Mouse (Mus musculus) gonadal fat pad, adult 2 months (tissue): ENCODE measurements at regions not wholly inside any gene's neighbourhood (a gene's known extent, or its start where the extent isn't known, plus 50 kb on each side); places are given as distances from the start of the nearest gene placed in this dataset.

ENCODE experiments used
- DNase-seq: peaks from one replicate; pipeline ENCODE4 v3.0.0-alpha.2; 2012; ENCODE audit warnings: low read depth

DNA sequence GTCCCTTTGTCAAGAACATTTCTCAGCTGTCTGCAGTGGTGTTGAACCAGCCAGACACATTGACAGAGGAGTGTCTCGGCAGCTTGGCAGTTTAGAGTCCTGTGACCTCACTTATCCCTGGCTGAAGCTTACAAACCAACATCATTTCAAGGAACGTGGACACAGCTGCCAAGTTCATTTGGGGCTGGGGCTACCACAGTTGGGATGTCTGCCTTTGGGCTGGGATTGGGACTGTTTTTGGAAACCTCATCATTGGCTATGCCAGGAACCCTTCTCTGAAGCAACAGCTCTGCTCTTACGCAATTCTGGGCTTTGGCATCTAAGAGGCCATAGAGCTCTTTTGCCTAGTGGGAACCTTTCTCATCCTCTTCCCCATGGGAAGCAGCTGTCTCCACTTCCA, 200.4 kb downstream of the Gm15262 start:
- DNase-seq: peak; percentile 31

- no peak for DNase-seq
Observed at GRCm38 (mm10) chrX:161511341-161511740, 205.5 kb upstream of the Rai2 start.

DNA sequence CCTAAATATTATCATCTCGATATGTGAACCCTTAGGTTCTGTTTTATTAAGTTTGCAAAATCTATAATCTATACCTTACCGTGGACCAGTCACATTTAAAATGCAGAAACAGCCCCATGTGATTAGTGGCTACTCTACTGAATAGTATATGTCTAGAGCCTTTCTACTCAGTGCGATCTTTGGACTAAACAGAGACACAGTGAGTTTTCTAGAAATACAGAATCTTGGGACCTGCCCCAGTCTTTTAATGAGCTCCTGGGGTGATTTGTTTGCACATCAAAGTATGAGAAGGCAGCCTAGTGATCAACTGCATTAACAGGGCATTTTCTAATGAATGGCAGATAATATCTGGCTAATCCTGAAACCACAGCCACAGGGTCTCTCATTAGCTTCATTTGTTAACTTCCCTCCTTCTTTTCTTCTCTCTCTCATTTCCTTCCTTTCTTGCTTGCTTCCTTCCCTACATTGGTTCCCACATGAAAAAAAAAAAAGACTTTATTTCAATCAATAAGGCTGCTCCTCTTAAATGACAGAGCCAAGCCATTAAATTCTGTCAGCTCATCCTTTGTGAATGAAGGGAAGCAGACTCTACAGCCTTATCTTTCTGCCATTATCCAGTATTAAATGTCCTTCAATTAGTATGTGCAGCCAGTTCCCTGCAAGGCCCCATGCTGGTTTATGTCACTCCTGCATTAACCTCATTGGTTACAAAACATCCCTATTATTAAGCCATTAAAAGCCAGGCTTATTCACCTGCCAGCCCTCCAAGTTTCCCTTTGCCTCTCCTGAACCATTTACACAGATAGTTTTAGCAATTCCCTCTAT, 193.2 kb upstream of the Rai2 start:
- no peak for DNase-seq

DNA sequence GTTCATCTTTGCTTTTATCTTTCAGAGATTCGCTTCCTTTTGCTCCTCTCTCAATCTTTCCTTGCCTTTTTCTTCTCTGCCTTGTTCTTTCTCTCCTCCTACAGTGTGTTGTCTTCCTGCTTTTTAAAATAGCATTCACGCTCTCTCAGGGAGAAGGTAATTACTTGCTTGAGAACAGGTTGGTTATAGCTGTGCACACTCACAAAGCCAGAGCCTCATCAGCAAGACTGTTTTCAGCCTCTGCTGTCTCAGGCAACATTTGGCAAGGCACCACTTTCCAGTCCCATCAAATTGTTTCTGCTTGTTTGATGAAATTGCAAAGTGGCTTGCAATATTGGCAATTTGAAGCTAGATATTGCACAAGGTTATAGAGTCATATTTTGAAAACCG, 192.6 kb upstream of the Rai2 start:
- DNase-seq: no peak

DNA sequence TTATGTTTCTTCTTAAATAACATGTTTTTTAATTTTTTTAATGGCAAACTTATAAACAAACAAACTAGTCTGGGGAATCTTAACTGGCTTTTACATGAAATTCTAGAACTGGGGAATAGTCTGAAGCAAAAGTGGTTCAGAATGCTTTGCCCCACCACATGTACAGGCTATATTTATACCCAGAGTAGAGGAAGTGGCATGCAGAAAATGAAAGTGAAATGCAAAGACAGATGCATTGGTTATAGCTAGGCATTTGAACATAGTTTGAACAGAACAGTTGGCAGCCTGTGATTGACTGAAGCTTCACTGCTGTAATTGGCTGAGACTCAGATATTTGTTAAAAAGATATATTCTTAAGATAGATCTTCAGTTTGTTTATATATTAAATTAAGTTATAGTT, 179.6 kb upstream of the Rai2 start:
- no peak for DNase-seq

- DNase-seq: no peak
Observed at GRCm38 (mm10) chrX:161556896-161557295, 160.0 kb upstream of the Rai2 start.

- DNase-seq: no peak
Observed at GRCm38 (mm10) chrX:161558511-161558910, 158.4 kb upstream of the Rai2 start.

GRCm38 (mm10) chrX:161566435-161566834, 150.4 kb upstream of the Rai2 start:
- DNase-seq: no peak

DNA sequence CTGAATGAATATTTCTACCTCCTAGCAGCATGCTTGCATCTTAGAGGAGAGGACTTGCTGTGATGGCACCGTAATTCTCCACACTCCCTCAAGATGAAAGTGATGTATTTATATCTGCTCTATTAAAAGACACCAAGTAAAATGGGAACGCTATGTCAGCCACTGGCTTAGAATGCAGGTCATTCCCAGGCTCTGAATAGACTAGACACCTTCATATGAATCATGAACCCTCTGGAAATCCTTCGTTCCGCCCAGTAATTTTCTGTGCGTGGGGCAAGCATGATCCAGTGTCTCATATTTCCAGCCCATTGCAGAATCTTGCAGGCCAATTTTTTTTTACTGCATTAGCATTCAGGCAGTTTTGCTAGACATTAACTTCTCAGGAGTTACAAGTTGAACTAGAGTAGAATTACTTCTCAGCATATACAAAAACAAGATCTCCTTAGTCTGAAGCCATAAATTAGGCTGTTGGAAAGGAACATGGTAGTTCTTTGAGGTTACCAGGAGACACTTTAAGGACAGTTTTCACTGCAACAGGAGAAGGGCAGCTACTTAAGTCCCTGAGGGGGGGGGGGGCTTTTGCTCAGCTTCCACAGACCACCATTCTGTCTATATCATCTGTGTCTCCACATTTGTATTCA, 134.7 kb upstream of the Rai2 start:
- DNase-seq: no peak

GRCm38 (mm10) chrX:161583872-161584271, 133.0 kb upstream of the Rai2 start:
- DNase-seq: no peak

DNA sequence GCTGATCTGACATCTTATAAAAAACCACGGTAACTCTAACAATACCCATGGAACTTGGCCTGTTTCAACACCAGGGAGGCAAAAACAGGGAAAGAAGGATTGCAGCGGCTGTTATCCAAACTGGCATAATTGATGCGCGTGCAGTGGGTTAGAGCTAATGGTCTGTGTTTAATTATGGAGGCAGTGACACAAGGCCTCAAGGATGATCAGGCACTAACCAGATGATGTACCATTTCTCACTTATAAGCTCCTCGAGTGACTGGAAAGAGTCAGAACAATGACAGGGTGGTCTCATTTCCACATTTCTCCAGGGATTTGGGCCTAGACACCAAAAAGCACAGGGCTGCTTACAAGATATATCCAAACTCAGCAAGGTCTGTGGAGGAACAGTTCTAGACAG, 83.0 kb upstream of the Rai2 start:
- DNase-seq: no peak

DNA sequence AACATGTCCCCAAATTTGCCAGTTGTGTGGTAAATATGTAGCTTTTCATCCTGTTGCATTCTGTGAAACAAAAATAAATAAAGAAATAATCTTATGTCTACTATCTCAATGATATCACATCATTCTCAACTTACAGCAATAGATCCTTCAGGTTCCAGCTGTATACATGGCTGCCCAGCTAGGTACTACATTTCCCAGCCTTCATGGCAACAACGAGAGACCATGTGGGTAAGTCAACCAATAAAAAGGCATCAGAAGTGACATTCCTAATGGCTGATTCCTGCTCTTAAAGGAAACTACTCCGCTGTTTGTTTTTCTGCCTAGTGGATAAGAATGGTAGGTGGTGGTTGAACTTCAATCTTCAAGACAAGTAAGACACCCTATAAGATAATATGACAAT, 82.5 kb upstream of the Rai2 start:
- DNase-seq: no peak

DNA sequence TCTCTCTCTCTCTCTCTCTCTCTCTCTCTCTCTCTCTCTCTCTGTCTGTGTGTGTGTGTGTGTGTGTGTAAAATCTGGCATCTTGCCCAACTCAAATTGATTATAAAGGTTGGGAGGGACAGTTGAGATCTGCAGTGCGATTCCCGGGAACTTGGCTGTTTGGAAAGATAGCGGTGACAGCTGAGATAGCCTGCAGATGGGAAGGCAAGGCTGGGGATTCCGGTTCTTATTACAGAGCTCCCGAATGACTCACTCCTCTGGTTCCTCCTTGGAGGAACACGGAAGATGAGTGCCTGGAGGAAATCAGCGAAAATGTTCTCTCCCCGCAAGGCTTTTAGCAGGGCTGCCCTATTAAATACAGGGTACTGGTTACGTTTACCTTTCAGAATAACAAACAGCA, 81.2 kb upstream of the Rai2 start:
- no peak for DNase-seq

DNA sequence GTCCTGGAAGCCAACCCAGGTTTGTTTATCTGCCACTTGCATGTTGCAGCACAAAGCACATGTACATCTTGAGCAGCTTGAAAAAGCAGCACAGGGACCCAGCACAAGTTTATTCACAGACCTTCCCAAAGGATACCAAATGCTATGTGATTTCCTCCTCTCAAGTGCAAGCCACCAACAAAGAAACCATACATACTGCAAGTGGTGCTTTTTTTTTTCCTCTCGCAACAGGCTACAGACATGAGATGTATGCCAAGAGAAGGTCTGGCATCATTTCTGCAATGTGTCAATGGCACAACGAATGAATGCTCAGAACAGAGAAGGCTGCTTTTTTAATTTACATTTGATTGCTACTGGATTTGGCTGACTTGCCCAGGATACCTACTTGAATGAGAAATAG, 63.8 kb upstream of the Rai2 start:
- DNase-seq: no peak

- no peak for DNase-seq
Observed at GRCm38 (mm10) chrX:161660106-161660505, 56.8 kb upstream of the Rai2 start.

- DNase-seq: no peak
Observed at GRCm38 (mm10) chrX:161661936-161662335, 54.9 kb upstream of the Rai2 start.
